Mouse (Mus musculus): ENCODE measurements around the gene Srgap2. TPM values are rescaled to one million over a fixed set of nuclear protein-coding genes. Genes with fewer than 3 reads are reported as not detected.
"Not testable (repeated sequence)": the region's sequence is repeated elsewhere in the genome, so short reads cannot be mapped to it uniquely, and the experiment has no call there.

Gene Srgap2
- 38.6 and 55.6 TPM in 2 replicates for polyA plus RNA-seq (2014; fragmentation: Nextera tagmentation; extraction: Ambion mirVana)

DNA sequence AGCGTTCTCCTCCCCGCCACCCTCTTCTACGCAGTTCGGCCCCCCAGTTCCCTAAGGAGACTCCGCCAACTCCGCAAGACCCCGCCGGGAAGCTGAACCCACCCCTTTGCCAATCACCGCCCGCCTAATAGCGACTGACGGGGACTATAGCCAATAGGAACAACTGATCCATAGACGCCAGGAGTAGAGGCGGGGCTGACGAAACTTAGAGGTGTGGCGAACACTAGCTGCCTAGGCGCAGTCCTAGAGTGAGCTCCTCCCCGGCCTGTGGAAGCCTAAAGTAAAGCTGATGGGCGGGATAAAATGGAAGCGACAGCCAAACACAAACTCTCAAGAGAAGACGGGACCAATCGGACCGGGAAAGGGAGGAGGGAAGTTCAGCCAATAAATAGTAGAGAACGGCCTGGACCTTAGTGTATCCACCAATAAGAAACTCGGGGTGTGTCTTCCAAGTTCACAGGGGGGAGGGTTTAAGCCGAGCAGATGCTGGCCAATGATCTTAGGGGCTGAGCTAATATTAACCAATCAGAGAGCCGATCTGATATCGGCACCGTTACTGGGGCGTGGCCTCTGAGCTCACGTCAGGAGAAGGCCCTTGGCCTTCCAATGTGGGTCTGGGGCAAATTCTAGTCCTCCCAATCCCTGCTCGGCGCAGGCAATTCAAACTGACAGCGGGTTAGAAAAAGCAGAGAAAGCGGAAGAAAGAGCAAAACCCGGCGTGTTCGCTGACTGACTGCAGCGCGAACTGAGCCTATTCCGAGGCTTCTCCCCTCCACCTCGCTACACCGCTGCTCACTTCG lies at the start of gene Srgap2, which contains the start of gene Fam72a:
Srgap2 (minus strand) TSS at position 72 of the 800 bp plus-strand sequence.
Fam72a (plus strand) TSS at position 623 of the 800 bp plus-strand sequence.
- WGBS, result under 1% methylated on average over 44 of the region's 44 CpGs

DNA sequence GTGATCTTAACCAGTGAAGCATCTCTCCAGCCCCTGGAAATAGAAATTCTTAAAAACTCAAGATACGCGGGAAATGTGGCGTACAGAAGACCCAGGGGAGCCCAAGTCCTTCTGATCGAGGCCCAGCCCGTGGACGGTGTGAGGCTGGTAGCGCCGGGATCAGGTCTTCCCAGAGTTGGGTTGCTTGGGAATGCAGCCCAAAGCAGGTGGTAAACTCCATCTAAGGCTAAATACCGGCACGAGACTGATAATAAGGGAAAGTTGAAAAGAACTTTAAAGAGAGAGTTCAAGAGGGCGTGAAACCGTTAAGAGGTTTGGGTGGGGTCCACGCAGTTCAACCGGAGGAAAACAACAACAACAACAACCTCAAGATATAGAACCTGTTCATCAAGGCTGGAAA lies 46.6 kb upstream of the Srgap2 start:
- no peaks in the 10 kb centered on the region for H3K4me1 ChIP-seq (ENCODE audit: control insufficient read depth, insufficient read depth, low read length)
- no peak overlapping the region for H3K27ac ChIP-seq (ENCODE audit: low read depth, low read length)
- no peaks in the 10 kb centered on the region for H3K27me3 ChIP-seq (ENCODE audit: control insufficient read depth, insufficient read depth, low read length)
- no peak overlapping the region for H3K9ac ChIP-seq (replicated peaks; ENCODE audit: low read depth, low read length)
- no peaks in the 10 kb centered on the region for H3K9me3 ChIP-seq (ENCODE audit: control insufficient read depth, low read length)
- H3K36me3 ChIP-seq (ENCODE audit: control insufficient read depth, insufficient read depth, low read length), result no peaks in the 10 kb centered on the region
- H3K4me3 ChIP-seq (ENCODE audit: low read depth, low read length), result no peak overlapping the region
- no peak overlapping the region for H3K4me2 ChIP-seq (ENCODE audit: low read depth, low read length)
- 96% methylated on average over 14 of the region's 14 CpGs for WGBS
- ATAC-seq (ENCODE audit: low read depth), result no peak

More for the DNA sequence above, at the start of gene Srgap2, which contains the start of gene Fam72a:
- Histone ChIP-seq H3K9me3 (ENCODE audit: control insufficient read depth, low read length) (no peaks in the 10 kb centered on the region), H3K36me3 (ENCODE audit: control insufficient read depth, insufficient read depth, low read length) (no peaks in the 10 kb centered on the region), H3K9ac (replicated peaks; ENCODE audit: low read depth, low read length) (peak within 1 kb of the TSS; percentile 76), H3K4me2 (ENCODE audit: low read depth, low read length) (peak within 1 kb of the TSS; percentile 91), H3K27me3 (ENCODE audit: control insufficient read depth, insufficient read depth, low read length) (no peaks in the 10 kb centered on the region), H3K4me3 (ENCODE audit: low read depth, low read length) (peak within 1 kb of the TSS; percentile 77), H3K4me1 (ENCODE audit: control insufficient read depth, insufficient read depth, low read length) (peaks cover 22% of the 10 kb centered on the region), H3K27ac (ENCODE audit: low read depth, low read length) (peak within 1 kb of the TSS; percentile 86)
- ATAC-seq (ENCODE audit: low read depth), result peak; percentile 97

DNA sequence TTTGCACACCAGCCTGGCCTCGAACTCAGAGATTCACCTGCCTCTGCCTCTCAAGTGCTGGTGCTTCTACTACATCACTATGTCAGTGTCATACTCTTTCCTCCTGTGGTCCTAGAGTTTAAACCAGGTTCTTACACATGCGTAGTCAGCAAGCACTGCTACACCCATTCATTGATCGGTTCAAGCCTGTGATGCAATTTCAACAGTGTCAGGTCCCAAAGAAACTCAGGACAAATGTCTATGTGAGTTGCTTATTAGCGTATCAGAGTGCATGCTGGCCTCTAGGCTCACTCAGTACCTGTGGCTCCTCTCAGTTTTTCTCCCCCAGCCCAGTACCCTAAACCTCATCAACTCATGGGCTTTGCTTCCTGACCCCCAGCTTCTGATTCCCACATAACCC lies 43.2 kb upstream of the Srgap2 start:
- Histone ChIP-seq H3K27me3 (ENCODE audit: control insufficient read depth, insufficient read depth, low read length) (no peaks in the 10 kb centered on the region), H3K27ac (ENCODE audit: low read depth, low read length) (no peak overlapping the region), H3K4me2 (ENCODE audit: low read depth, low read length) (no peak overlapping the region), H3K4me3 (ENCODE audit: low read depth, low read length) (no peak overlapping the region), H3K4me1 (ENCODE audit: control insufficient read depth, insufficient read depth, low read length) (no peaks in the 10 kb centered on the region), H3K9ac (replicated peaks; ENCODE audit: low read depth, low read length) (no peak overlapping the region), H3K36me3 (ENCODE audit: control insufficient read depth, insufficient read depth, low read length) (no peaks in the 10 kb centered on the region), H3K9me3 (ENCODE audit: control insufficient read depth, low read length) (no peaks in the 10 kb centered on the region)
- WGBS, result 91% methylated on average over 4 of the region's 4 CpGs
- no peak for ATAC-seq (ENCODE audit: low read depth)

DNA sequence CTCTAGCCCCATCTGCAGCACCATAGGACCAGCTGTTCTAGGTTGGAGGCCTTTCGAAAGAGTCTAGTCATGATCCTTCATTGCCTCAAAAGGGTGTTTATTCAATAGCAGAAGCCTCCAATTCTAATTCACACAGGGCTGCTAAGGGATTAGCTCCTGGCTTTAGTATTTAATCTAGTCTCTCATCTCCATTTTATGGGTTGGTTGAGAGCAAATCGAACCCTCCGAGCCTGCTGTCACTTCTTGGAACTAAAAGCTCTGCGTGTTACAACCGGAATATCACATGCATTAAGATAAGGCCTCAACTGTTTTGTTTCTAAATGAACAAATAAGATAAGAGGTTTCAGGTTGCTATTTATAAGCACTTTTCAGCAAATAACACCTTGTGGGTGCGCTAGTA lies 42.6 kb upstream of the Srgap2 start:
- H3K4me2 ChIP-seq (ENCODE audit: low read depth, low read length), result no peak overlapping the region
- H3K36me3 ChIP-seq (ENCODE audit: control insufficient read depth, insufficient read depth, low read length), result no peaks in the 10 kb centered on the region
- no peak for ATAC-seq (ENCODE audit: low read depth)
- no peaks in the 10 kb centered on the region for H3K27me3 ChIP-seq (ENCODE audit: control insufficient read depth, insufficient read depth, low read length)
- H3K9me3 ChIP-seq (ENCODE audit: control insufficient read depth, low read length), result no peaks in the 10 kb centered on the region
- H3K9ac ChIP-seq (replicated peaks; ENCODE audit: low read depth, low read length), result no peak overlapping the region
- no peak overlapping the region for H3K4me3 ChIP-seq (ENCODE audit: low read depth, low read length)
- no peaks in the 10 kb centered on the region for H3K4me1 ChIP-seq (ENCODE audit: control insufficient read depth, insufficient read depth, low read length)
- 92% methylated on average over 6 of the region's 6 CpGs for WGBS
- no peak overlapping the region for H3K27ac ChIP-seq (ENCODE audit: low read depth, low read length)

DNA sequence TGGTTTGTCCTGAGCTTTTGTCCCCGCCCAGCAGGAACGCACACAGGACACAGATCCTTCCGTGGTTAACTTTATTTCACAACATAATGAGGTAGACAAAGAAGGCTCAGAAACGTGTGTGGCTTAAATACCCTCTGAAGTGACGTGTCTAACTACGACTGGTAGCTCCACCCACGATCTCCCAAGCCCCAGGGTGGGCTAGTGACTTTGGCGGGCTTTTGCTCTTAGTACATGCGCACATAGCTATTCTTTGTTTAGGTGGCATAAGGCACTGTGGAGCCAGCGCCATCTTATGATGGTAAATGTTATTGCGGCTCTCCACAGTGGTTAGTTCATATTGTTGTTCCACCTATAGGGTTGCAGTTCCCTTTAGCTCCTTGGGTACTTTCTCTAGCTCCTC lies 38.9 kb upstream of the Srgap2 start:
- ATAC-seq (ENCODE audit: low read depth), result not testable (repeated sequence)
- WGBS, result 37% methylated on average over 11 of the region's 11 CpGs

DNA sequence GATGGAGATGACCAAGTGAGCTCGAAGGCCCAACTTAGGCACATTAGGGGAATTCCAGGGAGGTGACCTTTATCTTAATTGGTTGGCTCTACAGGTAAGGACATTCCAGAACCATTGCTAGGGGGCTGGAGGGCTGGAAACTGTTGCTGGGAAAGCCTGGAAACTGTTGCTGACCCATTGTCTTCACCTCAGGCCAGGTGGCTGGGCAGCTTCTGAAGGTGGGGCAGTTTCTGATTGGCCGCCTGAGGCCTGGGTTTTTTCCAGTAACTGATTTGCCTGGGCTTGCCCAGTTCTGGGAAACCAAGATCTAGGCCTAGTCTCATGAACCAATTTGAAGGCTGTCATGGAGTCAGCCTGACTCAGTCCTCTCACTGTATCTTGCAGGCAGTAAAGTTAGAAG lies 34.9 kb upstream of the Srgap2 start:
- ATAC-seq (ENCODE audit: low read depth), result no peak
- WGBS, result 92% methylated on average over 2 of the region's 2 CpGs
- Histone ChIP-seq H3K9ac (replicated peaks; ENCODE audit: low read depth, low read length) (no peak overlapping the region), H3K27ac (ENCODE audit: low read depth, low read length) (no peak overlapping the region), H3K4me3 (ENCODE audit: low read depth, low read length) (no peak overlapping the region), H3K27me3 (ENCODE audit: control insufficient read depth, insufficient read depth, low read length) (no peaks in the 10 kb centered on the region), H3K4me2 (ENCODE audit: low read depth, low read length) (no peak overlapping the region), H3K4me1 (ENCODE audit: control insufficient read depth, insufficient read depth, low read length) (no peaks in the 10 kb centered on the region), H3K9me3 (ENCODE audit: control insufficient read depth, low read length) (no peaks in the 10 kb centered on the region), H3K36me3 (ENCODE audit: control insufficient read depth, insufficient read depth, low read length) (no peaks in the 10 kb centered on the region)

More for the DNA sequence above, 38.9 kb upstream of the Srgap2 start:
- not testable (repeated sequence) for H3K9me3 ChIP-seq (ENCODE audit: control insufficient read depth, low read length); H3K27ac ChIP-seq (ENCODE audit: low read depth, low read length); H3K4me3 ChIP-seq (ENCODE audit: low read depth, low read length); H3K4me2 ChIP-seq (ENCODE audit: low read depth, low read length); H3K4me1 ChIP-seq (ENCODE audit: control insufficient read depth, insufficient read depth, low read length); H3K36me3 ChIP-seq (ENCODE audit: control insufficient read depth, insufficient read depth, low read length); H3K9ac ChIP-seq (replicated peaks; ENCODE audit: low read depth, low read length); H3K27me3 ChIP-seq (ENCODE audit: control insufficient read depth, insufficient read depth, low read length)

DNA sequence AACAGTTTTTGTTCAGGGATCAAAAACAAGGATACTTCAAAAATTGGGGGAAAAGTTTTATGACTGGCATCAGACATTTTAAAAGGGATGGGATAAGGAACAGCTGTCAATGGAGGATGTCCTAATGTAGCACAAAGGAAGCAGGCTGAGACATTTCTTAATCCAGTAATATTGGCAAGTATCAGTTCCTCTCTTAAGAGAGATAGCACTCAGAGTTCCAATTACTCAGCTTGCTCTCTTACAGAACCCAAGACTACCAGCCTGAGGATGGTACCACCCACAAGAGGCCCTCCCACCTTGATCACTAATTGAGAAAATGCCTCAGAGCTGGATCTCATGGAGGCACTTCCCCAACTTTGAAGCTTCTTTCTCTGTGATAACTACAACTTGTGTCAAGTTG lies 33.3 kb upstream of the Srgap2 start:
- Histone ChIP-seq H3K9ac (replicated peaks; ENCODE audit: low read depth, low read length) (no peak overlapping the region), H3K27me3 (ENCODE audit: control insufficient read depth, insufficient read depth, low read length) (no peaks in the 10 kb centered on the region), H3K27ac (ENCODE audit: low read depth, low read length) (no peak overlapping the region), H3K4me1 (ENCODE audit: control insufficient read depth, insufficient read depth, low read length) (no peaks in the 10 kb centered on the region), H3K4me2 (ENCODE audit: low read depth, low read length) (no peak overlapping the region), H3K9me3 (ENCODE audit: control insufficient read depth, low read length) (no peaks in the 10 kb centered on the region), H3K36me3 (ENCODE audit: control insufficient read depth, insufficient read depth, low read length) (no peaks in the 10 kb centered on the region), H3K4me3 (ENCODE audit: low read depth, low read length) (no peak overlapping the region)
- no peak for ATAC-seq (ENCODE audit: low read depth)

DNA sequence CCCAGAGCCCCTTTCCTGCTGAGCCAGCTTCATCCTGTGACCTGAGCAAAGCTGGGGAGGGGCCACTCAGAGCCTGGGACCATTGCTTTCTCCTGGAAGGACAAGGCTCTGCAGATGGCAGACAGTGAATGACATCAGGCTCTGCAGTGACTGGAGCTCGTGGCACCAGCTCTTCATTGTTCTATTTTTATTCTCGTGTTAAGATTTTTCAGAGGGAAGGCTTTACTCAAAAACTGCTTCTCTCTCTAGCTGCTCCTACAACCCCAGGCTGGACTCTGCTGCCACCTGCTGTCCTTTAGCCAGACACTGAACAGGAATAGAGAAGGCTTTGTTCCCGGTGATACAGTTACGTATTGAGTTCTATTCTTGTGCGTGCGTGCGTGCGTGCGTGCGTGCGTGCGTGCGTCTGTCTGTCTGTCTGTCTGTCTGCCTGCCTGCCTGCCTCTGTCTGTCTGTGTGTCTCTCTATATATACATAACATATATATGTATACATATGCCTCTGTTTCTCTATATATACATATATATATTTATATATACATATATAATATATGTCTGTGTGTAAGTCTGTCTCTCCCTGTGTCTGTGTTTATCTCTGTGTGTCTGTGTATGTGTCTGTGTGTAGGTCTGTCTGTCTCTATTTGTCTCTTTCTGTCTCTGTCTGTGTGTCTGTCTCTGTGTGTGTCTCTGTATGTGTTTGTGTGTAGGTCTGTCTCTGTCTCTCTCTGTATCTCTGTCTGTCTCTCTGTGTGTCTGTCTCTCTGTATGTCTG lies 28.1 kb upstream of the Srgap2 start:
- Histone ChIP-seq H3K4me3 (ENCODE audit: low read depth, low read length) (no peak overlapping the region), H3K4me1 (ENCODE audit: control insufficient read depth, insufficient read depth, low read length) (no peaks in the 10 kb centered on the region), H3K27ac (ENCODE audit: low read depth, low read length) (peak overlapping the region; percentile 75), H3K27me3 (ENCODE audit: control insufficient read depth, insufficient read depth, low read length) (no peaks in the 10 kb centered on the region), H3K9ac (replicated peaks; ENCODE audit: low read depth, low read length) (peak overlapping the region; percentile 41; the same call in 1 of the 2 replicates), H3K4me2 (ENCODE audit: low read depth, low read length) (peak overlapping the region; percentile 29; the same call in 1 of the 2 replicates), H3K9me3 (ENCODE audit: control insufficient read depth, low read length) (no peaks in the 10 kb centered on the region), H3K36me3 (ENCODE audit: control insufficient read depth, insufficient read depth, low read length) (no peaks in the 10 kb centered on the region)
- ATAC-seq (ENCODE audit: low read depth), result peak; percentile 99
- 3% methylated on average over 13 of the region's 13 CpGs for whole genome bisulfite sequencing

DNA sequence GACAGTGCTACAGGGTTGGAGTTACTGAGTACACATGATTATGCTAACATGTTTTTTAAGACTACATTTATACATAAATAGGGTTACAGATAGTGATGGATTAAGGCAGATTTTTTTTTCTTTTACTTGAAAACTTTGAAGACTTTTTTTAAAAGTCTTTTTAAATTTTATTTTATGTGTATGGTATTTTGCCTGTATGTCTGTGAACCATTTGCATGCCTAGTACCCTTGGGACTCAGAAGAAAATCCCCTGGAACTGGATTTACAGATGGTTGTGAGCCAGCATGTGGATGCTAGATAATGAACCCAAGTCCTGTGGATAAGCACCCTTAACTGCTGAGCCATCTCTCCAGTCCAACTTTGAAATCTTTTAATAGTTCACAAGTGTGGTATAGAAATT lies 26.3 kb upstream of the Srgap2 start:
- no peaks in the 10 kb centered on the region for H3K36me3 ChIP-seq (ENCODE audit: control insufficient read depth, insufficient read depth, low read length)
- H3K9ac ChIP-seq (replicated peaks; ENCODE audit: low read depth, low read length), result no peak overlapping the region

More for the DNA sequence above, 26.3 kb upstream of the Srgap2 start:
- Histone ChIP-seq H3K27ac (ENCODE audit: low read depth, low read length) (no peak overlapping the region), H3K27me3 (ENCODE audit: control insufficient read depth, insufficient read depth, low read length) (no peaks in the 10 kb centered on the region), H3K4me2 (ENCODE audit: low read depth, low read length) (no peak overlapping the region), H3K4me1 (ENCODE audit: control insufficient read depth, insufficient read depth, low read length) (no peaks in the 10 kb centered on the region), H3K9me3 (ENCODE audit: control insufficient read depth, low read length) (no peaks in the 10 kb centered on the region), H3K4me3 (ENCODE audit: low read depth, low read length) (no peak overlapping the region)
- no peak for ATAC-seq (ENCODE audit: low read depth)

All from neural tube, embryonic 14.5 days (tissue).